Comparison of ENCODE assay signal across 19 mouse cellular contexts in genomic region chr9:86336792-86337191, GRCm38 (mm10).
"Had no signal": no experiment of that assay in that cellular context is flagged by ENCODE, and none has a peak within 500 bp of the region (broad histone marks: within the 10 kb centered on the region; RNA-seq: fewer than 3 reads in every experiment).

No protein-coding gene starts in this region.

- H3K27me3 ChIP-seq: limb, embryonic 13.5 days; liver, embryonic 12.5 days; liver, embryonic 15.5 days; lung, embryonic 15.5 days; megakaryocyte, embryonic 14.5 days; neural tube, embryonic 12.5 days; neural tube, embryonic 15.5 days had no signal

- DNase-seq: layer of hippocampus, postnatal 36 days; liver; lung, adult 18-20 months; lung, postnatal 10 days; lung, postnatal 36 days; midbrain, embryonic 14.5 days; right cerebral cortex, adult 18-20 months; right cerebral cortex, postnatal 14 days; thymus, adult 18-20 months; thymus, postnatal 36 days had no signal

- H3K4me3 ChIP-seq: limb, embryonic 10.5 days; limb, embryonic 13.5 days; liver, embryonic 12.5 days; liver, embryonic 15.5 days; lung, embryonic 15.5 days; megakaryocyte, embryonic 14.5 days; midbrain, embryonic 10.5 days; neural tube, embryonic 12.5 days; neural tube, embryonic 15.5 days had no signal

- ATAC-seq: liver, embryonic 12.5 days had no signal

- H3K27ac ChIP-seq: limb, embryonic 10.5 days; limb, embryonic 13.5 days; liver, embryonic 12.5 days; liver, embryonic 15.5 days; lung, embryonic 15.5 days; midbrain, embryonic 10.5 days; neural tube, embryonic 12.5 days; neural tube, embryonic 15.5 days had no signal

- H3K36me3 ChIP-seq: limb, embryonic 10.5 days; limb, embryonic 13.5 days; liver, embryonic 12.5 days; liver, embryonic 15.5 days; lung, embryonic 15.5 days; midbrain, embryonic 10.5 days; neural tube, embryonic 12.5 days; neural tube, embryonic 15.5 days had no signal

- H3K9me3 ChIP-seq: limb, embryonic 10.5 days; limb, embryonic 13.5 days; liver, embryonic 12.5 days; liver, embryonic 15.5 days; lung, embryonic 15.5 days; midbrain, embryonic 10.5 days; neural tube, embryonic 12.5 days; neural tube, embryonic 15.5 days had no signal

- H3K9ac ChIP-seq: limb, embryonic 13.5 days; liver, embryonic 12.5 days; liver, embryonic 15.5 days; lung, embryonic 15.5 days; neural tube, embryonic 12.5 days; neural tube, embryonic 15.5 days had no signal

- H3K4me1 ChIP-seq: limb, embryonic 10.5 days; liver, embryonic 12.5 days; liver, embryonic 15.5 days; megakaryocyte, embryonic 14.5 days; neural tube, embryonic 12.5 days; neural tube, embryonic 15.5 days had no signal

- H3K4me2 ChIP-seq: limb, embryonic 13.5 days; liver, embryonic 12.5 days; liver, embryonic 15.5 days; lung, embryonic 15.5 days; neural tube, embryonic 12.5 days; neural tube, embryonic 15.5 days had no signal
